Mouse (Mus musculus) intestine, embryonic 16.5 days (tissue): ENCODE results near the gene 9930022D16Rik. TPM values are rescaled to one million over a fixed set of nuclear protein-coding genes. Genes with fewer than 3 reads are reported as not detected.
A peak's percentile ranks its signal among the peaks of the same experiment; 100 is the strongest.

Experiments used
- ATAC-seq: fragments of 200-750 bp; cut with Nextera tagmentation; 2 replicates; pipeline ENCODE4 v1.8.0; 2017; ENCODE audit warnings: moderate TSS enrichment, moderate library complexity
- H3K27ac ChIP-seq: fragments of 300-500 bp; sonication (generic); 2 replicates; pipeline ENCODE4 v1.5.1; 2014; ENCODE audit warnings: mild to moderate bottlenecking, low read length
- H3K27me3 ChIP-seq: fragments of 300-500 bp; sonication (generic); replicated peaks from 2 replicates; pipeline ENCODE4 v1.6.1; 2014; ENCODE audit warnings: low read length, control low read depth, mixed read lengths; ENCODE audit not compliant: control insufficient read depth, insufficient read depth
- H3K36me3 ChIP-seq: fragments of 300-500 bp; sonication (generic); 2 replicates; pipeline ENCODE4 v1.6.1; 2014; ENCODE audit warnings: low read length, control low read depth; ENCODE audit not compliant: control insufficient read depth, insufficient read depth
- H3K4me1 ChIP-seq: fragments of 300-500 bp; sonication (generic); 2 replicates; pipeline ENCODE4 v1.6.1; 2014; ENCODE audit warnings: low read length, control low read depth, mixed read lengths; ENCODE audit not compliant: control insufficient read depth, insufficient read depth
- H3K4me2 ChIP-seq: fragments of 300-500 bp; sonication (generic); 2 replicates; pipeline ENCODE4 v1.6.1; 2014; ENCODE audit warnings: low read depth, low read length, control low read depth
- H3K4me3 ChIP-seq: fragments of 300-500 bp; sonication (generic); 2 replicates; pipeline ENCODE4 v1.5.1; 2014; ENCODE audit warnings: mild to moderate bottlenecking, low read length
- H3K9ac ChIP-seq: fragments of 300-500 bp; sonication (generic); 2 replicates; pipeline ENCODE4 v1.6.1; 2014; ENCODE audit warnings: low read depth, low read length
- H3K9me3 ChIP-seq: fragments of 300-500 bp; sonication (generic); 2 replicates; pipeline ENCODE4 v1.6.1; 2016; ENCODE audit warnings: low read length, control low read depth; ENCODE audit not compliant: control insufficient read depth
- WGBS: fragments of 180-500 bp; shearing (Covaris S2); extraction: QIAGEN DNeasy Blood & Tissue Kit; methylation state at CpG from one replicate; pipeline ENCODE4 v1.1.7; 2014; 5-methylcytosine and 5-hydroxymethylcytosine counted together
- polyA plus RNA-seq: library from polyadenylated mRNA; unstranded; fragments of >200 nt; fragmentation: Nextera tagmentation; extraction: Ambion mirVana; gene quantifications from 2 replicates; pipeline ENCODE4 v1.2.1, GENCODE M21; 2015

9930022D16Rik gene
- not detected in 2 replicates for polyA plus RNA-seq

- Histone ChIP-seq H3K9me3 (no peaks in the 10 kb centered on the region), H3K4me1 (no peaks in the 10 kb centered on the region), H3K27ac (no peak within 1 kb of the TSS), H3K4me2 (no peak within 1 kb of the TSS), H3K36me3 (no peaks in the 10 kb centered on the region), H3K9ac (no peak within 1 kb of the TSS), H3K4me3 (no peak within 1 kb of the TSS), H3K27me3 (no peaks in the 10 kb centered on the region)
- ATAC-seq = no peak
- WGBS = 81% methylated on average over 6 of the region's 6 CpGs
These were observed at the start of gene 9930022D16Rik for GRCm38 (mm10) chr11:109413617-109414016. Gene 9930022D16Rik, plus strand, starts transcription at chr11:109413917.

DNA sequence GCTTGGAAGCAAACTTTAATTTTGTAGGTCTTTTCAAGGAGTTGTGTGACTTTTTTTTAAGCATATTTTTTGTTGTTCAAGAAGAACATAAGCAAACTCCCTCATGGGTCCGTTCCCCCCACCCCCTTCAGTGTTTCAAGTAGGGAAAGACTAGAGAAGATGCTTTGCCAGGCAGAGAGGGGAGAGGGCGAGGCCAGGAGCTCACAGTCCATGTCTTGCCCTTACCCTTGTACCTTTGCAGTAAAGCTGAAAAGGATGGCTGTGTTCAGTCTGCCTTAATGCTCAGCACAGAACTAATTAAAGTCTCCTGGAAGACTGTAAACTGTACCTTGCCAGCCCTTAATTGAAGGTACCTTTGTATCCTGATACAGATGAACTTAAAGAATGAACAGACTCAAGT, 49.4 kb upstream of the 9930022D16Rik start:
- peak overlapping the region; percentile 31; the same call in 1 of the 2 replicates for H3K27ac ChIP-seq

GRCm38 (mm10) chr11:109364881-109365280, 48.8 kb upstream of the 9930022D16Rik start:
- peak overlapping the region; percentile 42 for H3K9ac ChIP-seq
- H3K4me3 ChIP-seq = peak overlapping the region; percentile 35
- peak overlapping the region; percentile 31 for H3K27ac ChIP-seq
- no peak for ATAC-seq
- peaks cover 3% of the 10 kb centered on the region; the same call in 1 of the 2 replicates for H3K36me3 ChIP-seq
- H3K9me3 ChIP-seq = no peaks in the 10 kb centered on the region
- H3K4me2 ChIP-seq = peak overlapping the region; percentile 57
- 72% methylated on average over 10 of the region's 10 CpGs for WGBS
- H3K27me3 ChIP-seq = no peaks in the 10 kb centered on the region
- peaks cover 56% of the 10 kb centered on the region for H3K4me1 ChIP-seq

More for the DNA sequence above, 49.4 kb upstream of the 9930022D16Rik start:
- Histone ChIP-seq H3K4me2 (peak overlapping the region; percentile 57), H3K27me3 (no peaks in the 10 kb centered on the region), H3K9me3 (no peaks in the 10 kb centered on the region), H3K36me3 (peaks cover 3% of the 10 kb centered on the region; the same call in 1 of the 2 replicates), H3K4me1 (peaks cover 60% of the 10 kb centered on the region), H3K4me3 (peak overlapping the region; percentile 35), H3K9ac (peak overlapping the region; percentile 42)
- no peak for ATAC-seq
- WGBS = 46% methylated on average over 2 of the region's 2 CpGs

- H3K9ac ChIP-seq = no peak overlapping the region
- H3K4me1 ChIP-seq = peaks cover 53% of the 10 kb centered on the region
- H3K27ac ChIP-seq = no peak overlapping the region
These were observed 47.9 kb upstream of the 9930022D16Rik start for GRCm38 (mm10) chr11:109365818-109366217.

DNA sequence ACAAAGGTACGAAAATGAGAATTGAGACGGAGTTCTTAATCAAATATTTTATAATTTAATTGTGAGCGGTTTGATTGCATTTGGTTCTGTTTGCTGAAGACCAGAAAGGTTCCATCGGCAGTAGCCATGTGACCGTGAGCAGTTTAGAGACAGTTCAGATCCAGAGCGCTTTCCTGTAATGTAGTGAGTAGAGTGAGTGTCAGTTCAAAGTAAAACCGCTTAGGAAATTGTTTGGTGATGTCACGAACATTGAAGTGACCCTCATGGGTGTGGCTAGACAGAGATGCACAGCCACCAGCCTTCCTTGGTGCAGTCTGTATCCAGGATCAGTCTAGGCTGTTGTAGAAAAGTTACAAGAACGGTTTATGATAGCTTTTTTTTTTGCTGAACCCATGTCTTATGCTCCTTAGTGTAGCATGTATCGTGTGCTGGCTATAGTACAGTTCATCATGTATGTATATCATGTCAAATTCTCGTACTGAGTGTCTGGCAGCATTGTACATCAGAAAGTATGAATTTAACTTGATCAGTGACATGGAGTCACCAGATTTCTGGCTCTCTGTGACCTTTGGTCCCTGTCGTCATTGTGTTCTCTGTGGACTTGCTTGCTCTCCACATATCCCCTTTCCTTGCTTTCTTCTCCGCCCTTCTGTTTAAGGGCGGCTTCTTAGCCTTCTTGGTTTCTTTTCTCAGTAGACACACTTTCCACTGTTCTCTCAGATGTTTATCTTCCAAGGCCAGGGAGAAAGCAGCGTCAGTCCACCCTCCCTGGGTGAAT, 46.7 kb upstream of the 9930022D16Rik start:
- Histone ChIP-seq H3K9me3 (no peaks in the 10 kb centered on the region), H3K4me2 (peak overlapping the region; percentile 34), H3K4me3 (peak overlapping the region; percentile 6; the same call in 1 of the 2 replicates), H3K4me1 (peaks cover 43% of the 10 kb centered on the region), H3K27me3 (no peaks in the 10 kb centered on the region), H3K36me3 (peaks cover 3% of the 10 kb centered on the region; the same call in 1 of the 2 replicates), H3K27ac (peak overlapping the region; percentile 70), H3K9ac (peak overlapping the region; percentile 52)
- 59% methylated on average over 15 of the region's 15 CpGs for WGBS
- ATAC-seq = no peak

More at GRCm38 (mm10) chr11:109365818-109366217, 47.9 kb upstream of the 9930022D16Rik start:
- Histone ChIP-seq H3K4me2 (no peak overlapping the region), H3K36me3 (peaks cover 3% of the 10 kb centered on the region; the same call in 1 of the 2 replicates), H3K27me3 (no peaks in the 10 kb centered on the region), H3K9me3 (no peaks in the 10 kb centered on the region), H3K4me3 (no peak overlapping the region)
- no peak for ATAC-seq
- WGBS = 93% methylated on average over 5 of the region's 5 CpGs

- Histone ChIP-seq H3K27ac (0 out of 2 replicates have a peak overlapping the region, but pooled peaks have one; percentile 1), H3K9ac (no peak overlapping the region), H3K4me3 (no peak overlapping the region), H3K4me1 (peaks cover 43% of the 10 kb centered on the region), H3K36me3 (peaks cover 3% of the 10 kb centered on the region; the same call in 1 of the 2 replicates), H3K9me3 (no peaks in the 10 kb centered on the region), H3K4me2 (no peak overlapping the region), H3K27me3 (no peaks in the 10 kb centered on the region)
- 74% methylated on average over 3 of the region's 3 CpGs for WGBS
- peak; percentile 30; the same call in 1 of the 2 replicates for ATAC-seq
These were observed 44.6 kb upstream of the 9930022D16Rik start for GRCm38 (mm10) chr11:109369026-109369637.

DNA sequence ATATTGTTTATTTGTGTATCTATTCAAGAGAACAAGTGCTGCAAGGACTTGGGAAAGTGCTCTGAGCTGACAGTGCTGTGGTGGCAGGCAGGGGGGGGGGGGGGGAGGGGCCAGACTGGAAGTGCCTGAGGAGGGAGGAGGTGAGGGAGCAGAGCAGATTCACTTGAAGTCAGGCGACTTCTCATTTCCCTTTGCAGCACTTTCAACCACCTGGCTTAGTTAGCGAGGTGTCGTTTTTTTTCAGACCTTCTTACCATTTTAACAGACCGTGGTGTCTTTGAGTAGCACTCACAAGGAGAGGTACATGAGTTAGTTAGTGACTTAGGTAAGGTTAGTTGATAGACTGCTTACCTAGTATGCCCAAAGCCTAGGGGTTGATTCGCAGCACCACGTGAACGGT, 38.3 kb upstream of the 9930022D16Rik start:
- Histone ChIP-seq H3K9me3 (no peaks in the 10 kb centered on the region), H3K36me3 (no peaks in the 10 kb centered on the region; the same call in 1 of the 2 replicates), H3K27me3 (no peaks in the 10 kb centered on the region), H3K4me3 (no peak overlapping the region), H3K27ac (no peak overlapping the region), H3K4me1 (peaks cover 15% of the 10 kb centered on the region), H3K4me2 (no peak overlapping the region), H3K9ac (no peak overlapping the region)
- 70% methylated on average over 7 of the region's 7 CpGs for WGBS
- ATAC-seq = no peak

DNA sequence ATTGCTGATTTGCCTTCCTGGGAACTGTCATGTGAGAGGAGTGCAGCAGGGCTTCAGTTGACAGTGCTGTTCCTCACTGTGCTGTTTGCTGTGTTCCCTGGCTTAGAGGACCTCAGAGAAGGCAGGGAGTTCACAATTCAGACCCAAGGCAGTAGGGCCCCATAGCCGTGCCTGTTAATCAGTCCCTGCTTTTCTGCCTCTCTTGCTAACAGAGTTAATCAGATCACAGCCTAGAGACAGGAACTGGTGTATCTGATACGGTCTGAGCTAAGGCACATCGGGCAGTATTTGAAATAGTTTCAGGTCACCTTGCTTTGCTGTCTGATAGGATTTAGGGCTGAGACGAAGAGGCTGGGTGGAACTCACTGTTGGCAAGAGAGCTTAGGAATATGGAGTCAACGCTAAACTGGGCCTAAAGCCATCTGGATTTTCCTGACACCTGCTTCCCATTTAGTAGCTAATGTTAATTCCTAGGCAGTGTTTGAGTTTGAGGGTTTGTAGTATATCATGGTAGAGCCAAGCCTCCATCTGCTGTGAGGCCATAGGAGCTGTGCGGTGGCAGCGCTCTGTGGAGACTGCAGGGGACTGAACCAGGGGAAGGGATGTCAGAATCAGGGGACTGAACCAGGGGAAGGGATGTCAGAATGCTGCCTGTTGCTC, 37.1 kb upstream of the 9930022D16Rik start:
- ATAC-seq = peak; percentile 34; the same call in 1 of the 2 replicates
- Histone ChIP-seq H3K27me3 (no peaks in the 10 kb centered on the region), H3K9me3 (no peaks in the 10 kb centered on the region), H3K4me1 (peaks cover 15% of the 10 kb centered on the region), H3K9ac (no peak overlapping the region), H3K4me3 (no peak overlapping the region), H3K27ac (0 out of 2 replicates have a peak overlapping the region, but pooled peaks have one; percentile 4), H3K4me2 (no peak overlapping the region), H3K36me3 (no peaks in the 10 kb centered on the region; the same call in 1 of the 2 replicates)
- 50% methylated on average over 7 of the region's 7 CpGs for WGBS

GRCm38 (mm10) chr11:109377477-109377876, 36.2 kb upstream of the 9930022D16Rik start:
- WGBS = 51% methylated on average over 10 of the region's 10 CpGs
- no peak overlapping the region for H3K27ac ChIP-seq
- no peak overlapping the region for H3K4me2 ChIP-seq
- no peak overlapping the region for H3K9ac ChIP-seq
- H3K27me3 ChIP-seq = no peaks in the 10 kb centered on the region
- H3K4me1 ChIP-seq = peaks cover 15% of the 10 kb centered on the region
- no peak for ATAC-seq
- no peak overlapping the region for H3K4me3 ChIP-seq
- H3K9me3 ChIP-seq = no peaks in the 10 kb centered on the region
- no peaks in the 10 kb centered on the region; the same call in 1 of the 2 replicates for H3K36me3 ChIP-seq
